Mouse (Mus musculus): ENCODE measurements around the gene Cadm1. TPM values are rescaled to one million over a fixed set of nuclear protein-coding genes. Genes with fewer than 3 reads are reported as not detected.

The Cadm1 gene
- total and polyA plus RNA-seq, 2 experiments from 2014 or later, result 3.7 to 5.5 TPM

DNA sequence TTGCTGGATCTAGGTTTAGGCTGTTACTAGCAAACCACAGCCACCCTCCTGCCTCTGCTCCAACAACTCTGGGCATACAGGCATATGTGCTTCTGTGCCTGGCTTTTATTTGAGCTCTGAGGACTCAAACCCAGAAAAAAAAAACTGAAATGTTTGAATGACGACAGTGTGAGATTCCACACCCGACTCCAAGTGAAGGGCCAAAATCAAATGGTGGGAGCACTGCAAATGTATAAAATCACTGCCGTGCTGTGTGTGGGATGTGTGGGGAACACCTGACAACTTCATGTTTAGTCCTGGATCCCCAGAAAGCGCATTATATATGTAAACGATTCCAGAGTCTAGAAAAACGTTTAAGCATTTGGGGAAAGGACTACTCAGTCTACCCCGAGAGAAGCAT lies 373.7 kb downstream of the Cadm1 start:
- H3K36me3 ChIP-seq (replicated peaks; ENCODE audit: control insufficient read depth, insufficient read depth, low read length), result no peaks in the 10 kb centered on the region
- H3K4me3 ChIP-seq (ENCODE audit: low read depth, low read length), result no peak overlapping the region
- H3K4me2 ChIP-seq (ENCODE audit: low read depth, low read length), result no peak overlapping the region
- ATAC-seq (ENCODE audit: insufficient read depth, low read depth) (no peak), DNase-seq (ENCODE audit: low spot score) (no peak)
- H3K27me3 ChIP-seq (ENCODE audit: control insufficient read depth, insufficient read depth, low read length), result no peaks in the 10 kb centered on the region
- H3K9me3 ChIP-seq (replicated peaks; ENCODE audit: control insufficient read depth, low read length), result no peaks in the 10 kb centered on the region
- no peaks in the 10 kb centered on the region for H3K4me1 ChIP-seq (ENCODE audit: control insufficient read depth, insufficient read depth)
- H3K9ac ChIP-seq (replicated peaks; ENCODE audit: low read depth, low read length), result no peak overlapping the region
- TF ChIP-seq CTCF (IDR thresholded peaks at IDR 0.05; ENCODE audit: low read depth) (no peak), EP300 (IDR thresholded peaks at IDR 0.05; ENCODE audit: low read depth) (no peak)
- 63% methylated on average over 7 of the region's 7 CpGs for WGBS
- no peak overlapping the region for H3K27ac ChIP-seq (ENCODE audit: low read depth)

DNA sequence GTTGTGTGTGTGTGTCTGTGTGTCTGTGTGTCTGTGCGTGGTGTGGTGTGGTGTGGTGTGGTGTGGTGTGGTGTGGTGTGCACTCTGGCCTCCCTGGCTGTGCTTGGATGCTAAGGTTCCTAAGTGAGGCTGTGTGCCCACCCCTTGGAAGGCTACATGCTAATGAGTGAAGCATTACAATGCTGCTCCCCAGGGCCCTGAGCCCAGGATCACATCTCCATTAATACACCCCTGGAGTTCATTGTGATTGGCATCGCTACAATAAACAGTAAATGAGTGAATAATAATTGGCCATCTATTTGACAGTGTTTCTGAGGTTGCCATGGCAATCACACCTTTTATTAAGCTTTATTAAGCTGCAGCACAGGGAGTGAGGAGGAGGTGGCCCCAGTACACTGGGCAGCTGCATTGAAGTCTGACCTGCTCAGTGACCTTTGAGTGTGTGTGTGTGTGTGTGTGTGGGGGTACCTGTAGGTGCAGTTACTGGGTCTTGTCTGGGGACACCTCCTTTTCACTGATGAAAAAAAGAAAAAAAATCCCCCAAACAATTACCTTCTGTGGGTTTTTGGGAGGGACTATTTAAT lies 374.5 kb downstream of the Cadm1 start:
- ATAC-seq (ENCODE audit: insufficient read depth, low read depth), result no peak
- no peaks in the 10 kb centered on the region for H3K9me3 ChIP-seq (replicated peaks; ENCODE audit: control insufficient read depth, low read length)
- 88% methylated on average over 2 of the region's 2 CpGs for WGBS

DNA sequence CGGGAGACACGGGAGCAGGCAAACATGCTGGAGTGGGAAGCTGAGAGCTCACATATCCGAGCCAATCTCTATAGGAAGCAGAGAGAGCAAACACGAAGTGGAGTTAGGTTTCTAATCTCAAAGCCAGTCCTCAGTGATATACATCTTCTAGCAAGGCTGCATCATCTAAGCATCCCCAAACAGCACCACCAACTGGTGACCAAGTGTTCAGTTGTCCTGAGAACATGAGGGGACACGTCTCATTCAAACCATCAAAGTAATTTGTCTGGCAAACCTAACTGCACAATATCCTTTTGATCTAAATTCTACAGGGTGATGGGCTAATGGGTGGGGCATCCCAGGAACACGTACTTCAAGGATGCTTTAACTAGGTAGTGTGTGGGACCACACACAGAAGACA lies 376.5 kb downstream of the Cadm1 start:
- no peak overlapping the region for H3K9ac ChIP-seq (replicated peaks; ENCODE audit: low read depth, low read length)
- no peak for DNase-seq (ENCODE audit: low spot score)
- 56% methylated on average over 6 of the region's 6 CpGs for WGBS
- H3K4me2 ChIP-seq (ENCODE audit: low read depth, low read length), result no peak overlapping the region
- H3K36me3 ChIP-seq (replicated peaks; ENCODE audit: control insufficient read depth, insufficient read depth, low read length), result no peaks in the 10 kb centered on the region
- H3K4me1 ChIP-seq (ENCODE audit: control insufficient read depth, insufficient read depth), result no peaks in the 10 kb centered on the region
- no peak overlapping the region for H3K4me3 ChIP-seq (ENCODE audit: low read depth, low read length)
- no peaks in the 10 kb centered on the region for H3K9me3 ChIP-seq (replicated peaks; ENCODE audit: control insufficient read depth, low read length)
- TF ChIP-seq CTCF (IDR thresholded peaks at IDR 0.05; ENCODE audit: low read depth) (no peak), EP300 (IDR thresholded peaks at IDR 0.05; ENCODE audit: low read depth) (no peak)
- H3K27ac ChIP-seq (ENCODE audit: low read depth), result no peak overlapping the region
- no peak for ATAC-seq (ENCODE audit: insufficient read depth, low read depth)
- no peaks in the 10 kb centered on the region for H3K27me3 ChIP-seq (ENCODE audit: control insufficient read depth, insufficient read depth, low read length)

More for the DNA sequence above, 374.5 kb downstream of the Cadm1 start:
- no peak overlapping the region for H3K4me3 ChIP-seq (ENCODE audit: low read depth, low read length)
- H3K9ac ChIP-seq (replicated peaks; ENCODE audit: low read depth, low read length), result no peak overlapping the region
- no peak for TF ChIP-seq CTCF (IDR thresholded peaks at IDR 0.05; ENCODE audit: low read depth)
- no peak for TF ChIP-seq EP300 (IDR thresholded peaks at IDR 0.05; ENCODE audit: low read depth)
- H3K27me3 ChIP-seq (ENCODE audit: control insufficient read depth, insufficient read depth, low read length), result no peaks in the 10 kb centered on the region
- no peak overlapping the region for H3K27ac ChIP-seq (ENCODE audit: low read depth)
- no peak for DNase-seq (ENCODE audit: low spot score)
- no peaks in the 10 kb centered on the region for H3K36me3 ChIP-seq (replicated peaks; ENCODE audit: control insufficient read depth, insufficient read depth, low read length)
- H3K4me1 ChIP-seq (ENCODE audit: control insufficient read depth, insufficient read depth), result no peaks in the 10 kb centered on the region
- no peak overlapping the region for H3K4me2 ChIP-seq (ENCODE audit: low read depth, low read length)
